Mouse (Mus musculus): Measurements from ENCODE around the gene Rnf187.

DNA sequence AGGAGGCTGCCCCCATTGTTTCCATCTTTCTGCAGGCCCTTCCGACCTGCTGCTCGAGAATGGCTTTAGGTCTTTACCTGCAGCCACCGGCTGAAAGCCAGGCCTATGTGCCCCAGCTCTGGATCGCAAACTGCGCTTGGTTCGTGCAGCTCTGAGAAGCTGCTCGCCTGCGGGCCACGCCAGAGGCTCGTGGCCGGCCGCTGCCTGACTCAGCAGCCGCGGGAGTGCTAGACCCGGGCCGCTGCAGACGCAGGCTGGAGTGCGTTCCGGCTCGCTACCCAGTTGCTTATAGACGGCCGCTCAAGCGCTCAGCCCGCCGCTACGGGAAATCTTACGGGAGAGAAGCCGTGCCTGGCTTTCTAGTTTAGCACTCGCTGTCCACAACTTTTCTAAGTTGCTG is 38.4 kb upstream of the Rnf187 start:
- TF ChIP-seq USF1 (IDR thresholded peaks at IDR 0.05; ENCODE audit: low read depth) = no peak
- no peak for TF ChIP-seq MAX (IDR thresholded peaks at IDR 0.05)
- TF ChIP-seq CTCF (IDR thresholded peaks at IDR 0.05; ENCODE audit: control insufficient read depth, insufficient read depth, insufficient read length) = no peak

Measured in C2C12 (cell line).